Mouse (Mus musculus) spleen, adult 2 months (tissue): Measurements from ENCODE around the gene Pfkfb4.

Experiments
- CTCF ChIP-seq: fragments of 200-500 bp; IDR thresholded peaks from 2 replicates; pipeline ENCODE4 v1.5.1; 2011; ENCODE audit warnings: mild to moderate bottlenecking, inconsistent platforms; ENCODE audit not compliant: insufficient read depth, insufficient read length, insufficient replicate concordance; ENCODE audit errors: extremely low read depth
- POLR2A ChIP-seq: fragments of 200-500 bp; IDR thresholded peaks from 2 replicates; pipeline ENCODE4 v1.6.1; 2011; ENCODE audit warnings: low read depth, low read length, inconsistent platforms

- TF ChIP-seq POLR2A = no peak
- TF ChIP-seq CTCF = no peak
Measured at GRCm38 (mm10) chr9:108983209-108983608, 8.4 kb upstream of the Pfkfb4 start.
